Mouse (Mus musculus): ENCODE data around the gene Nap1l1. TPM values are rescaled to one million over a fixed set of nuclear protein-coding genes. Genes with fewer than 3 reads are reported as not detected.

Nap1l1 gene
- polyA plus RNA-seq, 1 experiment, result 1,280 TPM

DNA sequence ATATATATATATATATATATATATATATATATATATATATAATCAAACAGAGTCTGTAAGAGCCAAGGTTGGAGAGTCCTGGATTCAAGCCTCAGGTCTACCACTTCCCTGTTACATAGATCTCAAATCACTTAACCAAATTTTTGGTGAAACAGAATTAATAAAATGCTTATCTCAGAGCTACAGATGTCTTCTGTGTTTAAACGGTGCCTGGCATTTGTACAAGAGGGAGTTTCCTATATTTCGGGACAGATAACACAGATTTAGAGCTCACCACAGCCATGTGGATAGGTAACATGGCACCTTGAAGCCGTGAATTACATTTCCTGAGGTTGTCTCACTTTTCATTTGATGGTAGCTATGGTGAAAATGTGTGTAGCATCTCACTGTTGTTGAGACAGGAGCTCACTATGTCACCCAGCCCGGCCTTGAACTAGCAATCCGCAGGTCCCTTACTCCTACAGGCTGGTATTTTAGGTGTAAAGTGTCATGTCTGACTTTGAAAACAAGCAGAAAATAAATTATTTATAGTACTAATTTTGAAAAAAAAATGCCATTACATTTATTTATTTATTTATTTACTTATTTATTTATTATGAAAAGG is 41.4 kb downstream of the Nap1l1 start:
- Histone ChIP-seq H3K4me3 (ENCODE audit: low read depth, low read length) (no peak overlapping the region), H3K27me3 (ENCODE audit: control insufficient read depth, insufficient read depth, low read length, poor library complexity, severe bottlenecking) (no peaks in the 10 kb centered on the region), H3K27ac (ENCODE audit: insufficient read depth, low read length) (no peak overlapping the region), H3K9ac (ENCODE audit: low read depth, poor library complexity, severe bottlenecking) (no peak overlapping the region), H3K36me3 (ENCODE audit: control insufficient read depth, insufficient read depth, low read length, poor library complexity, severe bottlenecking) (no peaks in the 10 kb centered on the region), H3K9me3 (replicated peaks; ENCODE audit: control insufficient read depth, insufficient read depth, low read length, poor library complexity, severe bottlenecking) (no peaks in the 10 kb centered on the region), H3K4me1 (ENCODE audit: control insufficient read depth, insufficient read depth, low read length) (no peaks in the 10 kb centered on the region)
- TF ChIP-seq POLR2A (IDR thresholded peaks at IDR 0.05; ENCODE audit: insufficient read depth, low read length), result no peak
- TF ChIP-seq EP300 (IDR thresholded peaks at IDR 0.05; ENCODE audit: insufficient read depth, low read depth, low read length), result no peak
- TF ChIP-seq CTCF (IDR thresholded peaks at IDR 0.05; ENCODE audit: low read depth, low read length), result no peak

DNA sequence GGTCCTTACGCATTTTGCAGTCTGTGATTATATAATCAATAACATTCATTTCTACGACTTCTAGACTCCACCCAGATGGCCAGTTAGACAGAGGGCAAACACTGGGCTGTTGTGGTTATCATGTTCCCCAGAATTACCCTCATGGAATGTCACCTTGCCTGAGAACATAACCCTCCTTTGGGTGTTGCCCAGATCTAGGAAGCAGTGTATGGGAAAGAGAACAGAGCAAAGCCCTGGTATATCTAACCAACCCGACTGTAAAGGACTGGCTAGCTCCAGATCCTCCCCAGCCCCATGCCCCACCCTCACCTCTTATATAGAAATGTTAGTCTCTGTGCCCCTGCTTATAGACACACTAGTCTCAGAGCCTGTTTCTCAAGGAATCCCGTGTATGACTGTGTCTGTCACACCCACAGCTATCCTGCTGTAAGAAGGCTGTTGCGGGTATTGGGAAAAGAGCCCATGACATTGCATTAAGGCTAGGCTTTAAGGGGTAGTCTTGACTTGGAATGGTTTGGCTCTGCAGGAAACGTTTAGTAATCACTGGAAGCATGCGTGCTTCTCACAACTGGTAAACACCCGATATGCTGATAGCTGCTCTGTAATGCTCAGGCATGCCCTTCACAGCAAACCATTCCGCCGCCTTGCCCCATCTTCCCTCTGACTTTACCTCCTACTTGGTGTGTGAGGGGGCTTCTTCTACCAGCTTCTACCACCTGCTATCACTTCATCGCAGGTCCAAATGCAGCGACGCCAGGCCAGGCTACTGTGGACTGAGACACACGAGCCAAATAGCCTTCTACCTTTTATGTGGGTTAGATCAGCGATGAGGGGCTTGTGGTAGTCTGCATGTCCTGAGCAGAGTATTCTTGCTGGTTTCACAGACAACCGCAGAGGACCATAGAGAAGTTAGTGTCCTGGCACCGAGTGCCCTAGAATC is 42.3 kb downstream of the Nap1l1 start:
- H3K9ac ChIP-seq (ENCODE audit: low read depth, poor library complexity, severe bottlenecking), result no peak overlapping the region
- no peaks in the 10 kb centered on the region for H3K9me3 ChIP-seq (replicated peaks; ENCODE audit: control insufficient read depth, insufficient read depth, low read length, poor library complexity, severe bottlenecking)
- TF ChIP-seq POLR2A (IDR thresholded peaks at IDR 0.05; ENCODE audit: insufficient read depth, low read length), result no peak
- TF ChIP-seq EP300 (IDR thresholded peaks at IDR 0.05; ENCODE audit: insufficient read depth, low read depth, low read length), result no peak
- no peak for TF ChIP-seq CTCF (IDR thresholded peaks at IDR 0.05; ENCODE audit: low read depth, low read length)
- no peak overlapping the region for H3K27ac ChIP-seq (ENCODE audit: insufficient read depth, low read length)
- no peaks in the 10 kb centered on the region for H3K36me3 ChIP-seq (ENCODE audit: control insufficient read depth, insufficient read depth, low read length, poor library complexity, severe bottlenecking)
- no peaks in the 10 kb centered on the region for H3K27me3 ChIP-seq (ENCODE audit: control insufficient read depth, insufficient read depth, low read length, poor library complexity, severe bottlenecking)
- no peak overlapping the region for H3K4me3 ChIP-seq (ENCODE audit: low read depth, low read length)
- no peaks in the 10 kb centered on the region for H3K4me1 ChIP-seq (ENCODE audit: control insufficient read depth, insufficient read depth, low read length)

DNA sequence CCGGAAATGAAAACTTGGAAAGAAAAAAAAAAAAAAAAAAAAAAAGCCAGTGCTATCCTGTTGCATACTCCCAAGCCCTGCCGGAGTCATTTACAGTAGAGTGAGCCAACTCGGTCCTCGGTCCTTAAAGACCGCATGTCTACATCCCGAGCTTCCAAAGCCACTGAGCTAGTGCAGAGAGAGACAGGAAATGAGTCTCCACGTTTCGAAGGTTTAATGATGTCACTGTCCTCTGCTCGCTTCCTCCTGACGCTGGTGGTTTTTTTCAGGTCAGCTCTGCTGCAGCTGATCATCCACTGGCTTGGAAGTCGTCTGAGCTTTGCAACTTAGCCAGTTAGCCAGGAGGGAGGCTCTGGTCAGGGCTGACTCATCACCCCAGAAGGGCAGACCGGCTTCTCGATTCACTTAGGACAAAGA is 43.2 kb downstream of the Nap1l1 start:
- Histone ChIP-seq H3K27ac (ENCODE audit: insufficient read depth, low read length) (no peak overlapping the region), H3K27me3 (ENCODE audit: control insufficient read depth, insufficient read depth, low read length, poor library complexity, severe bottlenecking) (no peaks in the 10 kb centered on the region), H3K9ac (ENCODE audit: low read depth, poor library complexity, severe bottlenecking) (no peak overlapping the region), H3K9me3 (replicated peaks; ENCODE audit: control insufficient read depth, insufficient read depth, low read length, poor library complexity, severe bottlenecking) (no peaks in the 10 kb centered on the region), H3K4me1 (ENCODE audit: control insufficient read depth, insufficient read depth, low read length) (no peaks in the 10 kb centered on the region), H3K4me3 (ENCODE audit: low read depth, low read length) (no peak overlapping the region), H3K36me3 (ENCODE audit: control insufficient read depth, insufficient read depth, low read length, poor library complexity, severe bottlenecking) (no peaks in the 10 kb centered on the region)
- TF ChIP-seq CTCF (IDR thresholded peaks at IDR 0.05; ENCODE audit: low read depth, low read length) (no peak), POLR2A (IDR thresholded peaks at IDR 0.05; ENCODE audit: insufficient read depth, low read length) (no peak), EP300 (IDR thresholded peaks at IDR 0.05; ENCODE audit: insufficient read depth, low read depth, low read length) (no peak)

DNA sequence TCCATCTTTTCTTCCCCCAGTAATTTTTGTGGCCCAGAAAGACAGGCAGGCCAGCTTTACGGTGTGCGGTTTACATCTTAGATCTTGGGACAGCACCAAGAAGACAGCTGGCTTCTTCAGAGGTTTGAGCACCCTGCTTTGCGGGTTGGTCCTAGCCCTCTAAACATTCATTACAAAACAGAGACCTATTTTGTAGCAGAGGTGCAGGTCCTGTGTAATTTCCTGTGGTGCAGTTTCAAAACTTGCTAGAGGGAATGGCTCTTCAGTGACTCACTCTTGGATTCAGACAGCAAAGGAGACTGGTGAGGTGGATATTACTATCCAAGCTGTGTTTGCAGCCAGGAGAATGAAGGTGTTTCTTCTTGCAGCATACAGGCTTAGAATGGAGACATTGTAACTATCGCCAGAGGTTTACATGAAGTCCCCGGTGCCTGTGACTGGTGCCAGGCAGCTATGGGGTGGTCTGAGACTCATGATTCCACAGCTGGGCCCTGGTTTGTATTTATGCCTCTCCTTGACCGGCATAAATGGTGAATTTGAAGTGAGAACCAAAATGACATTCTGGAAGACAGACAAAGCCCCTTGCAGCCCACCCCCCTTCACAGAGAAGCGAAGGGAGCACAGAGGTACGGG is 43.9 kb downstream of the Nap1l1 start:
- H3K27me3 ChIP-seq (ENCODE audit: control insufficient read depth, insufficient read depth, low read length, poor library complexity, severe bottlenecking), result no peaks in the 10 kb centered on the region
- no peak for TF ChIP-seq EP300 (IDR thresholded peaks at IDR 0.05; ENCODE audit: insufficient read depth, low read depth, low read length)
- no peak for TF ChIP-seq POLR2A (IDR thresholded peaks at IDR 0.05; ENCODE audit: insufficient read depth, low read length)
- no peak for TF ChIP-seq CTCF (IDR thresholded peaks at IDR 0.05; ENCODE audit: low read depth, low read length)

DNA sequence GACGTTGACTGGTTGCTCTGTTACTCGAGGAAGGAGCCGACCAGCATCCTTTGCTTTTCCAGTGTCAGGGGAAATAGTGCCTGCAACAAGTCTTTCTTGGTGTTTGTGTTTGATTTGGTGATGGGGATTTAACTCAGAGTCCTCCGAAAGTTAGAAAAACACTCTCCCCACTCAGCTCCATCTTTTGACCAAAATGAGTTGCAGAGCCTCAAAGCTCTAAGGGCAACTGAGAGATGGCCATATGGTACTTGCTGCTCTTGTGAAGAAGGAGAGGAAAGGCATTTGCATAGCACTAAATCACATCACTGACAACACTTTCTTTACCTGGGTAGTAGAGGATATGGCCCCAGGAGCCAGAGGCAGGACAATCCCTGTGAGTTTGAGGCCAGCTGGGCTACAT is 45.3 kb downstream of the Nap1l1 start:
- Histone ChIP-seq H3K27ac (ENCODE audit: insufficient read depth, low read length) (no peak overlapping the region), H3K4me3 (ENCODE audit: low read depth, low read length) (no peak overlapping the region), H3K9me3 (replicated peaks; ENCODE audit: control insufficient read depth, insufficient read depth, low read length, poor library complexity, severe bottlenecking) (no peaks in the 10 kb centered on the region), H3K4me1 (ENCODE audit: control insufficient read depth, insufficient read depth, low read length) (no peaks in the 10 kb centered on the region), H3K9ac (ENCODE audit: low read depth, poor library complexity, severe bottlenecking) (no peak overlapping the region), H3K27me3 (ENCODE audit: control insufficient read depth, insufficient read depth, low read length, poor library complexity, severe bottlenecking) (no peaks in the 10 kb centered on the region), H3K36me3 (ENCODE audit: control insufficient read depth, insufficient read depth, low read length, poor library complexity, severe bottlenecking) (no peaks in the 10 kb centered on the region)
- TF ChIP-seq CTCF (IDR thresholded peaks at IDR 0.05; ENCODE audit: low read depth, low read length), result no peak
- no peak for TF ChIP-seq POLR2A (IDR thresholded peaks at IDR 0.05; ENCODE audit: insufficient read depth, low read length)
- no peak for TF ChIP-seq EP300 (IDR thresholded peaks at IDR 0.05; ENCODE audit: insufficient read depth, low read depth, low read length)

More for the DNA sequence above, 43.9 kb downstream of the Nap1l1 start:
- H3K4me3 ChIP-seq (ENCODE audit: low read depth, low read length), result no peak overlapping the region
- no peaks in the 10 kb centered on the region for H3K36me3 ChIP-seq (ENCODE audit: control insufficient read depth, insufficient read depth, low read length, poor library complexity, severe bottlenecking)
- H3K9ac ChIP-seq (ENCODE audit: low read depth, poor library complexity, severe bottlenecking), result no peak overlapping the region
- no peaks in the 10 kb centered on the region for H3K9me3 ChIP-seq (replicated peaks; ENCODE audit: control insufficient read depth, insufficient read depth, low read length, poor library complexity, severe bottlenecking)
- no peak overlapping the region for H3K27ac ChIP-seq (ENCODE audit: insufficient read depth, low read length)
- no peaks in the 10 kb centered on the region for H3K4me1 ChIP-seq (ENCODE audit: control insufficient read depth, insufficient read depth, low read length)
